Mouse (Mus musculus) heart, postnatal 0 days (tissue): Measurements from ENCODE around the gene Jade2. TPM values are rescaled to one million over a fixed set of nuclear protein-coding genes. Genes with fewer than 3 reads are reported as not detected.
A peak's percentile ranks its signal among the peaks of the same experiment; 100 is the strongest.

Experiments
- ATAC-seq: fragments of 200-750 bp; cut with Nextera tagmentation; 2 replicates; pipeline ENCODE4 v1.8.0; 2017; ENCODE audit warnings: low read depth, moderate number of reproducible peaks, moderate library complexity; ENCODE audit not compliant: insufficient read depth
- DNase-seq: peaks from one replicate; pipeline ENCODE4 v3.0.0-alpha.2; 2016; ENCODE audit warnings: low spot score
- H3K27ac ChIP-seq: fragments of 300-500 bp; sonication (generic); 2 replicates; pipeline ENCODE4 v1.5.1; 2014; ENCODE audit warnings: low read depth, mild to moderate bottlenecking
- H3K27me3 ChIP-seq: fragments of 300-500 bp; sonication (generic); 2 replicates; pipeline ENCODE4 v1.6.1; 2014; ENCODE audit warnings: low read length, mixed read lengths; ENCODE audit not compliant: control insufficient read depth, insufficient read depth
- H3K36me3 ChIP-seq: fragments of 300-500 bp; sonication (generic); replicated peaks from 2 replicates; pipeline ENCODE4 v1.6.1; 2014; ENCODE audit warnings: low read length, mixed read lengths; ENCODE audit not compliant: control insufficient read depth, insufficient read depth
- H3K4me1 ChIP-seq: fragments of 300-500 bp; sonication (generic); 2 replicates; pipeline ENCODE4 v1.6.1; 2014; ENCODE audit warnings: antibody characterized with exemption; ENCODE audit not compliant: control insufficient read depth, insufficient read depth
- H3K4me2 ChIP-seq: fragments of 300-500 bp; sonication (generic); 2 replicates; pipeline ENCODE4 v1.6.1; 2014; ENCODE audit warnings: low read depth, mild to moderate bottlenecking, low read length, moderate library complexity
- H3K4me3 ChIP-seq: fragments of 300-500 bp; sonication (generic); 2 replicates; pipeline ENCODE4 v1.5.1; 2014; ENCODE audit warnings: low read depth, low read length
- H3K9ac ChIP-seq: fragments of 300-500 bp; sonication (generic); replicated peaks from 2 replicates; pipeline ENCODE4 v1.6.1; 2014; ENCODE audit warnings: low read depth, low read length, mixed read lengths
- H3K9me3 ChIP-seq: fragments of 300-500 bp; sonication (generic); replicated peaks from 2 replicates; pipeline ENCODE4 v1.6.1; 2016; ENCODE audit warnings: low read length; ENCODE audit not compliant: control insufficient read depth
- CTCF ChIP-seq: IDR thresholded peaks from 2 replicates; pipeline ENCODE4 v1.5.1; 2016; ENCODE audit warnings: antibody characterized with exemption, control low read depth, low read depth
- EP300 ChIP-seq: IDR thresholded peaks from 2 replicates; pipeline ENCODE4 v1.6.1; 2016; ENCODE audit warnings: antibody characterized with exemption, low read depth
- WGBS: fragments of 180-500 bp; shearing (Covaris S2); extraction: QIAGEN DNeasy Blood & Tissue Kit; methylation state at CpG from one replicate; pipeline ENCODE4 v1.1.7; 2014; 5-methylcytosine and 5-hydroxymethylcytosine counted together
- polyA plus RNA-seq: library from polyadenylated mRNA; unstranded; fragments of >200 nt; fragmentation: Nextera tagmentation; extraction: Ambion mirVana; gene quantifications from 2 replicates; pipeline ENCODE4 v1.2.1, GENCODE M21; 2015
- total RNA-seq: library from RNA; depleted of rRNA; stranded (reverse); fragments of >200 nt; gene quantifications from 2 replicates; pipeline ENCODE4 v1.2.3, GENCODE M21; 2014; ENCODE audit warnings: low replicate concordance

Gene Jade2
- total and polyA plus RNA-seq, 2 experiments from 2014 or later, result 0.72 to 1.9 TPM

- 83% methylated on average over 8 of the region's 8 CpGs for WGBS
- DNase-seq, result no peak
- H3K4me2 ChIP-seq, result no peak overlapping the region
- H3K9me3 ChIP-seq, result no peaks in the 10 kb centered on the region
- H3K36me3 ChIP-seq, result peaks cover 8% of the 10 kb centered on the region
- no peak overlapping the region for H3K4me3 ChIP-seq
- no peak overlapping the region for H3K27ac ChIP-seq
- no peaks in the 10 kb centered on the region for H3K4me1 ChIP-seq
- no peak overlapping the region for H3K9ac ChIP-seq
- no peak for TF ChIP-seq EP300
- TF ChIP-seq CTCF, result no peak
- no peak for ATAC-seq
- H3K27me3 ChIP-seq, result no peaks in the 10 kb centered on the region
Observed at GRCm38 (mm10) chr11:51812022-51812546, 45.4 kb downstream of the Jade2 start.

GRCm38 (mm10) chr11:51811230-51811629 lies 46.2 kb downstream of the Jade2 start:
- 79% methylated on average over 4 of the region's 4 CpGs for WGBS
- ATAC-seq, result no peak
- no peak overlapping the region for H3K4me3 ChIP-seq
- no peaks in the 10 kb centered on the region for H3K36me3 ChIP-seq
- peak; percentile 21; the same call in 1 of the 2 replicates for TF ChIP-seq CTCF
- TF ChIP-seq EP300, result no peak
- no peak overlapping the region for H3K4me2 ChIP-seq
- no peak overlapping the region for H3K27ac ChIP-seq
- H3K9ac ChIP-seq, result no peak overlapping the region
- no peaks in the 10 kb centered on the region for H3K4me1 ChIP-seq
- H3K27me3 ChIP-seq, result no peaks in the 10 kb centered on the region
- no peak for DNase-seq
- H3K9me3 ChIP-seq, result no peaks in the 10 kb centered on the region

GRCm38 (mm10) chr11:51809632-51810224 lies 47.7 kb downstream of the Jade2 start:
- Histone ChIP-seq H3K9me3 (no peaks in the 10 kb centered on the region), H3K27me3 (no peaks in the 10 kb centered on the region), H3K27ac (no peak overlapping the region), H3K9ac (no peak overlapping the region), H3K4me1 (peaks cover 7% of the 10 kb centered on the region), H3K36me3 (no peaks in the 10 kb centered on the region), H3K4me2 (no peak overlapping the region), H3K4me3 (no peak overlapping the region)
- TF ChIP-seq EP300 (no peak), CTCF (peak; percentile 11; the same call in 1 of the 2 replicates)
- 54% methylated on average over 6 of the region's 6 CpGs for WGBS
- no peak for ATAC-seq
- peak; percentile 24 for DNase-seq

- WGBS, result 52% methylated on average over 13 of the region's 13 CpGs
- H3K9me3 ChIP-seq, result no peaks in the 10 kb centered on the region
Observed at GRCm38 (mm10) chr11:51807108-51807879, 50.2 kb downstream of the Jade2 start.

GRCm38 (mm10) chr11:51805221-51805981 lies 52.1 kb downstream of the Jade2 start:
- peak overlapping the region; percentile 81 for H3K4me2 ChIP-seq
- no peaks in the 10 kb centered on the region for H3K36me3 ChIP-seq
- no peak for TF ChIP-seq EP300
- no peak for TF ChIP-seq CTCF
- no peaks in the 10 kb centered on the region for H3K27me3 ChIP-seq
- H3K27ac ChIP-seq, result peak overlapping the region; percentile 56
- ATAC-seq (peak; percentile 68), DNase-seq (peak; percentile 88)
- H3K9me3 ChIP-seq, result no peaks in the 10 kb centered on the region
- WGBS, result 21% methylated on average over 17 of the region's 17 CpGs
- H3K4me3 ChIP-seq, result peak overlapping the region; percentile 63
- H3K4me1 ChIP-seq, result peaks cover 7% of the 10 kb centered on the region
- H3K9ac ChIP-seq, result peak overlapping the region; percentile 61

More at GRCm38 (mm10) chr11:51807108-51807879, 50.2 kb downstream of the Jade2 start:
- Histone ChIP-seq H3K36me3 (no peaks in the 10 kb centered on the region), H3K27me3 (no peaks in the 10 kb centered on the region), H3K9ac (no peak overlapping the region), H3K4me2 (no peak overlapping the region), H3K4me3 (no peak overlapping the region), H3K4me1 (peaks cover 7% of the 10 kb centered on the region), H3K27ac (no peak overlapping the region)
- DNase-seq (no peak), ATAC-seq (no peak)
- no peak for TF ChIP-seq EP300
- no peak for TF ChIP-seq CTCF
